Mouse (Mus musculus): ENCODE measurements around the gene Mtch1.

- TF ChIP-seq GATA1 (IDR thresholded peaks at IDR 0.05; ENCODE audit: borderline replicate concordance, low read length) (no peak), FLI1 (IDR thresholded peaks at IDR 0.05; ENCODE audit: low read length) (no peak)
Observed at GRCm38 (mm10) chr17:29321765-29322602, 25.8 kb downstream of the Mtch1 start.

Measured in megakaryocyte, embryonic 14.5 days (primary cell).